Mouse (Mus musculus) embryonic facial prominence, embryonic 15.5 days (tissue): Measurements from ENCODE around the gene Ctnnb1. TPM values are rescaled to one million over a fixed set of nuclear protein-coding genes. Genes with fewer than 3 reads are reported as not detected.

Experiments used
- ATAC-seq: fragments of 200-750 bp; cut with Nextera tagmentation; 2 replicates; pipeline ENCODE4 v1.8.0; 2017; ENCODE audit warnings: low read depth, moderate TSS enrichment; ENCODE audit not compliant: insufficient number of reproducible peaks, low FRiP score, low TSS enrichment
- H3K27ac ChIP-seq: fragments of 300-500 bp; sonication (generic); replicated peaks from 2 replicates; pipeline ENCODE4 v1.5.1; 2015; ENCODE audit warnings: mild to moderate bottlenecking, inconsistent platforms
- H3K27me3 ChIP-seq: fragments of 300-500 bp; sonication (generic); 2 replicates; pipeline ENCODE4 v1.6.1; 2015; ENCODE audit warnings: inconsistent platforms
- H3K36me3 ChIP-seq: fragments of 300-500 bp; sonication (generic); 2 replicates; pipeline ENCODE4 v1.6.1; 2015; ENCODE audit warnings: mild to moderate bottlenecking, inconsistent platforms
- H3K4me1 ChIP-seq: fragments of 300-500 bp; sonication (generic); 2 replicates; pipeline ENCODE4 v1.6.1; 2015; ENCODE audit warnings: inconsistent platforms
- H3K4me2 ChIP-seq: fragments of 300-500 bp; sonication (generic); replicated peaks from 2 replicates; pipeline ENCODE4 v1.6.1; 2015; ENCODE audit warnings: mild to moderate bottlenecking, inconsistent platforms
- H3K4me3 ChIP-seq: fragments of 300-500 bp; sonication (generic); replicated peaks from 2 replicates; pipeline ENCODE4 v1.5.1; 2015; ENCODE audit warnings: mild to moderate bottlenecking, inconsistent platforms
- H3K9ac ChIP-seq: fragments of 300-500 bp; sonication (generic); 2 replicates; pipeline ENCODE4 v1.6.1; 2015; ENCODE audit warnings: inconsistent platforms
- H3K9me3 ChIP-seq: fragments of 300-500 bp; sonication (generic); replicated peaks from 2 replicates; pipeline ENCODE4 v1.6.1; 2016; ENCODE audit warnings: inconsistent platforms
- WGBS: fragments of 180-500 bp; shearing (Covaris S2); methylation state at CpG from one replicate; pipeline ENCODE4 v1.1.7; 2015; 5-methylcytosine and 5-hydroxymethylcytosine counted together
- polyA plus RNA-seq: library from polyadenylated mRNA; unstranded; fragments of >200 nt; fragmentation: Nextera tagmentation; extraction: Ambion mirVana; gene quantifications from 2 replicates; pipeline ENCODE4 v1.2.1, GENCODE M21; 2015

Ctnnb1 gene
- polyA plus RNA-seq, 1 experiment from 2014 or later, result 614 TPM

- Histone ChIP-seq H3K36me3 (peaks cover 13% of the 10 kb centered on the region; the same call in 1 of the 2 replicates), H3K4me1 (peaks cover 95% of the 10 kb centered on the region), H3K9me3 (no peaks in the 10 kb centered on the region), H3K4me2 (no peak overlapping the region), H3K27me3 (no peaks in the 10 kb centered on the region), H3K27ac (no peak overlapping the region), H3K4me3 (no peak overlapping the region), H3K9ac (no peak overlapping the region)
- WGBS, result 80% methylated on average over 3 of the region's 3 CpGs
- no peak for ATAC-seq
Measured at GRCm38 (mm10) chr9:120940858-120941257, 11.8 kb downstream of the Ctnnb1 start.

- H3K9ac ChIP-seq, result no peak overlapping the region
- no peak overlapping the region for H3K4me2 ChIP-seq
- H3K4me3 ChIP-seq, result no peak overlapping the region
- WGBS, result 79% methylated on average over 1 of the region's 1 CpGs
- no peak overlapping the region for H3K27ac ChIP-seq
- H3K9me3 ChIP-seq, result no peaks in the 10 kb centered on the region
- no peaks in the 10 kb centered on the region for H3K27me3 ChIP-seq
- H3K4me1 ChIP-seq, result peaks cover 90% of the 10 kb centered on the region
- peaks cover 13% of the 10 kb centered on the region; the same call in 1 of the 2 replicates for H3K36me3 ChIP-seq
- ATAC-seq, result no peak
Measured at GRCm38 (mm10) chr9:120943757-120944156, 14.7 kb downstream of the Ctnnb1 start.

DNA sequence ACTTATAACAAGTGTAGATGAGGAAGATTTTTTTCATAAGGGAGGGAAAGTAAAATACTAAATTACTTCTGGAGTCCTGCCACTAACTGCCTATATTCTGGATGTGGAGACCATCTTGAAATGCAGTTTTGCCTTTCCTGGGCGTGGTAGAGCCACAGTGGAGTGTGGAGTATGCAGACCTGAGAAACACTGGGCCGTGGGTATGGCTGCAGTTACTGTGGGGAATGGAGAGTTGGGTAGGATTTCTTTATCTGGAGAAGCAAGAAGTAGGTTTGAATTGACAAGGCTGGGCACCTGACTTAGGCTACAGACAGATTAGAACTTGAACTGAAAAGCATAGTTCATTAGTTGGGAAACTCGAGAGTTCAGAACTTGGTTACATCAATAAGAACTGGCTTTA is 15.2 kb downstream of the Ctnnb1 start:
- no peak for ATAC-seq
- WGBS, result 54% methylated on average over 3 of the region's 3 CpGs
- H3K4me3 ChIP-seq, result no peak overlapping the region
- H3K27me3 ChIP-seq, result no peaks in the 10 kb centered on the region
- H3K9me3 ChIP-seq, result no peaks in the 10 kb centered on the region
- H3K4me1 ChIP-seq, result peaks cover 88% of the 10 kb centered on the region
- no peak overlapping the region for H3K4me2 ChIP-seq
- H3K27ac ChIP-seq, result no peak overlapping the region
- peaks cover 13% of the 10 kb centered on the region; the same call in 1 of the 2 replicates for H3K36me3 ChIP-seq
- H3K9ac ChIP-seq, result no peak overlapping the region

GRCm38 (mm10) chr9:120946131-120946530 is 17.1 kb downstream of the Ctnnb1 start:
- WGBS, result 65% methylated on average over 8 of the region's 8 CpGs
- no peak overlapping the region for H3K9ac ChIP-seq
- no peaks in the 10 kb centered on the region for H3K27me3 ChIP-seq

GRCm38 (mm10) chr9:120948832-120949231 is 19.8 kb downstream of the Ctnnb1 start:
- no peaks in the 10 kb centered on the region for H3K27me3 ChIP-seq

More at GRCm38 (mm10) chr9:120946131-120946530, 17.1 kb downstream of the Ctnnb1 start:
- no peak overlapping the region for H3K27ac ChIP-seq
- H3K9me3 ChIP-seq, result no peaks in the 10 kb centered on the region
- no peak overlapping the region for H3K4me3 ChIP-seq
- H3K4me1 ChIP-seq, result peaks cover 69% of the 10 kb centered on the region
- no peak overlapping the region for H3K4me2 ChIP-seq
- ATAC-seq, result no peak
- peaks cover 14% of the 10 kb centered on the region for H3K36me3 ChIP-seq

DNA sequence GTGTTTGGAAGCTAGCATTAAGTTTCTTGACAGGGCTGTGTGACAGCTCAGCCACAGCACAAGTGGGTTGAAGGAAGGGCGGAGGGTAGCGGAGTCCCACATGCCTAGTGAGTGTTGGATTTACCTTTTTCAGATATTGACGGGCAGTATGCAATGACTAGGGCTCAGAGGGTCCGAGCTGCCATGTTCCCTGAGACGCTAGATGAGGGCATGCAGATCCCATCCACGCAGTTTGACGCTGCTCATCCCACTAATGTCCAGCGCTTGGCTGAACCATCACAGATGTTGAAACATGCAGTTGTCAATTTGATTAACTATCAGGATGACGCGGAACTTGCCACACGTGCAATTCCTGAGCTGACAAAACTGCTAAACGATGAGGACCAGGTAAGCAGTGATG is 21.7 kb downstream of the Ctnnb1 start:
- Histone ChIP-seq H3K4me2 (no peak overlapping the region), H3K36me3 (peaks cover 58% of the 10 kb centered on the region), H3K9ac (no peak overlapping the region), H3K27me3 (no peaks in the 10 kb centered on the region), H3K4me1 (peaks cover 25% of the 10 kb centered on the region), H3K9me3 (no peaks in the 10 kb centered on the region), H3K4me3 (no peak overlapping the region), H3K27ac (no peak overlapping the region)
- no peak for ATAC-seq
- 91% methylated on average over 12 of the region's 12 CpGs for WGBS

More at GRCm38 (mm10) chr9:120948832-120949231, 19.8 kb downstream of the Ctnnb1 start:
- Histone ChIP-seq H3K4me2 (no peak overlapping the region), H3K27ac (0 out of 2 replicates have a peak overlapping the region, but pooled peaks have one; percentile 4), H3K9me3 (no peaks in the 10 kb centered on the region), H3K36me3 (peaks cover 39% of the 10 kb centered on the region), H3K4me3 (no peak overlapping the region), H3K4me1 (peaks cover 43% of the 10 kb centered on the region), H3K9ac (no peak overlapping the region)
- no peak; the same call in 1 of the 2 replicates for ATAC-seq
- 100% methylated on average over 1 of the region's 1 CpGs for WGBS

DNA sequence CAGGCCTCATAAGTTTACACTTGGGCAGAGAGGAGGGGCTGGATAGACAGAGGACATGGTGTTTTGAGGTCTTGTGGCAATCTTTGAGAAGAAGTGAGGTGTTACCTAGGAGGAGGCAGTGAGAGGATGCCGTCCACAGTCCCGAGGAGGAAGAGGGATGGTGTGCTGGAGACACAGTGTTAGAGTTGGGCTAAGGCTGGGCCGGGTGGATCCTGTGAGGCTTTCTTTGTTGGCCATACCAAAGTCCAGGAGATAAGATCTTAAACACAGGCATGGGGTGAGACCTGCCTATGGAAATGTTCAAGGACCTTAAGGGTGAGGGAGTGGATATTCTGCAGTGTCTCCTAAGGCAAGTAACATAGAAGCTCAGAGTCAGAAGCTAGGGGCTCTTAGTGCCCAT is 22.9 kb downstream of the Ctnnb1 start:
- 82% methylated on average over 3 of the region's 3 CpGs for WGBS
- H3K9me3 ChIP-seq, result no peaks in the 10 kb centered on the region
- no peak overlapping the region for H3K27ac ChIP-seq
- H3K9ac ChIP-seq, result no peak overlapping the region
- no peak overlapping the region for H3K4me2 ChIP-seq
- H3K36me3 ChIP-seq, result peaks cover 70% of the 10 kb centered on the region
- peaks cover 18% of the 10 kb centered on the region for H3K4me1 ChIP-seq
- H3K4me3 ChIP-seq, result no peak overlapping the region
- ATAC-seq, result no peak
- H3K27me3 ChIP-seq, result no peaks in the 10 kb centered on the region

- H3K4me2 ChIP-seq, result no peak overlapping the region
- 64% methylated on average over 5 of the region's 5 CpGs for WGBS
- no peaks in the 10 kb centered on the region for H3K9me3 ChIP-seq
- no peak for ATAC-seq
- H3K4me3 ChIP-seq, result no peak overlapping the region
- no peak overlapping the region for H3K27ac ChIP-seq
- no peak overlapping the region for H3K9ac ChIP-seq
- no peaks in the 10 kb centered on the region for H3K27me3 ChIP-seq
- peaks cover 25% of the 10 kb centered on the region for H3K4me1 ChIP-seq
- peaks cover 99% of the 10 kb centered on the region for H3K36me3 ChIP-seq
Measured at GRCm38 (mm10) chr9:120958051-120958450, 29.0 kb downstream of the Ctnnb1 start.

- Histone ChIP-seq H3K27ac (no peak overlapping the region; the same call in 1 of the 2 replicates), H3K36me3 (peaks cover 99% of the 10 kb centered on the region), H3K27me3 (no peaks in the 10 kb centered on the region), H3K9me3 (no peaks in the 10 kb centered on the region), H3K4me1 (peaks cover 29% of the 10 kb centered on the region), H3K9ac (no peak overlapping the region), H3K4me2 (no peak overlapping the region), H3K4me3 (no peak overlapping the region)
- WGBS, result 69% methylated on average over 6 of the region's 6 CpGs
- no peak for ATAC-seq
Measured at GRCm38 (mm10) chr9:120958560-120958959, 29.5 kb downstream of the Ctnnb1 start.

DNA sequence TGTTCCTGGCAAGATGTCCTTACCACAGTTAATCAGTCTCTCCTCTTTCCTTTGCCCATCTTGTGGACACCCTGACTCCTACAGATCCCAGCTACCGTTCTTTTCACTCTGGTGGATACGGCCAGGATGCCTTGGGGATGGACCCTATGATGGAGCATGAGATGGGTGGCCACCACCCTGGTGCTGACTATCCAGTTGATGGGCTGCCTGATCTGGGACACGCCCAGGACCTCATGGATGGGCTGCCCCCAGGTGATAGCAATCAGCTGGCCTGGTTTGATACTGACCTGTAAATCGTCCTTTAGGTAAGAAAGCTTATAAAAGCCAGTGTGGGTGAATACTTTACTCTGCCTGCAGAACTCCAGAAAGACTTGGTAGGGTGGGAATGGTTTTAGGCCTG is 30.2 kb downstream of the Ctnnb1 start:
- no peak overlapping the region for H3K4me3 ChIP-seq
- peaks cover 36% of the 10 kb centered on the region for H3K4me1 ChIP-seq
- H3K9ac ChIP-seq, result no peak overlapping the region
- ATAC-seq, result no peak
- H3K27me3 ChIP-seq, result no peaks in the 10 kb centered on the region
- H3K27ac ChIP-seq, result no peak overlapping the region
- 79% methylated on average over 4 of the region's 4 CpGs for WGBS
- H3K4me2 ChIP-seq, result no peak overlapping the region
- H3K36me3 ChIP-seq, result peaks cover 99% of the 10 kb centered on the region
- H3K9me3 ChIP-seq, result no peaks in the 10 kb centered on the region

DNA sequence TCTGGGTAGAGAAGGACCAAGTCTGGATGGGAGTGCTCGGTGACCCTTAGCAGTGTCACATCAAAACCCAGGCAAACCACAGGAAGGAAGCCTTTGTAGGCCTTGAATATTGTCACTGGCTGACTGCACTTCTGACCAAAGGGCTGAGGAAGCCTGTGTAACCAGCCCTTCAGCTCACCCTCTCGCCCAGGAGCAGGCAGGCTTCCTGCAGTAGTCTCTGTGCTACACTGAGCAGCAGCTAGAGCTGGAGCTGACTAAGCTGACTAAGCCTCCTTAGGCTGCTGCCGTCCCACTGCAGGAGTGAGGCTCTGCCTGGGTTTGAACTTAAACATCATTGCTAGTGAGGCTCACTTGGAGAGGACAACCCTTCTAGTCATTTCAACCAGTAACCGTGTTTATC is 31.6 kb downstream of the Ctnnb1 start:
- no peak overlapping the region for H3K9ac ChIP-seq
- H3K9me3 ChIP-seq, result no peaks in the 10 kb centered on the region
- H3K27ac ChIP-seq, result 0 out of 2 replicates have a peak overlapping the region, but pooled peaks have one; percentile 9
- WGBS, result 71% methylated on average over 4 of the region's 4 CpGs
- no peaks in the 10 kb centered on the region for H3K27me3 ChIP-seq
- H3K4me3 ChIP-seq, result no peak overlapping the region
- no peak for ATAC-seq
- peaks cover 42% of the 10 kb centered on the region for H3K4me1 ChIP-seq
- H3K4me2 ChIP-seq, result no peak overlapping the region
- peaks cover 99% of the 10 kb centered on the region for H3K36me3 ChIP-seq

DNA sequence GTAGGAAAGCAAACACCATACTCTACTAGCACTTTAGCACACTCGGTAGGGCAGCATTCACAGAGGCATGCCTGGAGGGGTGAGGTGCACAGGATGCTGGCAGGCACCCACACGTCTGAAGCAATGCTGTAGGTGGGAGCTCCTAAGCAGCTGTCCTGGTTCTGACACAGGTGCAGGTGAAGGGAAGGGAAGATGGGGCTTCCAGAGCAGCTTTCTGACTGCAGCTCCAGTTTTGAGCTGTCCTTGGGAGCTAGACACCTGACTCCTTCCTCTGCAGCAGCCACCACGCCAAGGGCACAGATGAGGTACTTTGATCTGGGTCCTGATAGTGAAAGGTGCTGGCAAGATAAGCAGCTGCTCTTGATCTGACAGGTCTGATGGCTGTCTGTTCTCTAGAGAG is 32.5 kb downstream of the Ctnnb1 start:
- peaks cover 42% of the 10 kb centered on the region for H3K4me1 ChIP-seq
- ATAC-seq, result no peak
- H3K27ac ChIP-seq, result peak overlapping the region; percentile 29; the same call in 1 of the 2 replicates

More for the DNA sequence above, 32.5 kb downstream of the Ctnnb1 start:
- Histone ChIP-seq H3K9ac (no peak overlapping the region), H3K9me3 (no peaks in the 10 kb centered on the region), H3K36me3 (peaks cover 99% of the 10 kb centered on the region), H3K4me2 (no peak overlapping the region), H3K4me3 (no peak overlapping the region), H3K27me3 (no peaks in the 10 kb centered on the region)
- 63% methylated on average over 3 of the region's 3 CpGs for WGBS
